Mouse (Mus musculus): ENCODE measurements around the gene Glud1. TPM values are rescaled to one million over a fixed set of nuclear protein-coding genes. Genes with fewer than 3 reads are reported as not detected.

Gene Glud1
- polyA plus RNA-seq, 1 experiment from 2014 or later: 89.4 TPM

- no peak overlapping the region for H3K27ac ChIP-seq (ENCODE audit: low read depth, low read length)
- H3K36me3 ChIP-seq (ENCODE audit: control insufficient read depth, insufficient read depth, low read length): no peaks in the 10 kb centered on the region
- DNase-seq (ENCODE audit: low spot score) (no peak), ATAC-seq (replicated peaks; ENCODE audit: low FRiP score) (no peak)
- H3K4me1 ChIP-seq (replicated peaks; ENCODE audit: control insufficient read depth, insufficient read depth, low read length): no peaks in the 10 kb centered on the region
- no peak overlapping the region for H3K4me2 ChIP-seq (ENCODE audit: low read depth, low read length, severe bottlenecking)
- 99% methylated on average over 3 of the region's 3 CpGs for WGBS
- no peak overlapping the region for H3K4me3 ChIP-seq (ENCODE audit: low read depth, low read length)
- H3K27me3 ChIP-seq (ENCODE audit: control insufficient read depth, insufficient read depth, low read length): no peaks in the 10 kb centered on the region
- H3K9me3 ChIP-seq (ENCODE audit: control insufficient read depth, low read length): no peaks in the 10 kb centered on the region
- H3K9ac ChIP-seq (ENCODE audit: low read length): no peak overlapping the region
These were observed 21.1 kb upstream of the Glud1 start for GRCm38 (mm10) chr14:34289259-34290015.

DNA sequence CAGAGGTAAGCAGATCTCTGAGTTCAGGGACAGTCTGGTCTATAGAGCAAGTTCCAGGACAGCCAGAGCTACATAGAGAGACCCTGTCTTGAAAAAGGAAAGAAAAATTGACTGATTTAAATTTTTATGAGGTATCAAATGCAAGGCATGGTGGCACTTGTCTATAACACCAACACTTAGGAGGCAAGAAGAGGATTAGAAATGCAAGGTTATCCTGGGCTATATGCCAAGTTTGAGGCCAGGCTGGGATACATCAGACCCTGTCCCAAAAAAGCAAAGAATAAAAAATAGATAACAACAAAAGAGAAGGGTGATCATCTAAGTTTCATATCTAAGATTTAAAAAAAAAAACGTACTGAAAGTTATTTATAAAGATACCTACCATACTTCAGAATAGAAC, 20.3 kb upstream of the Glud1 start:
- DNase-seq (ENCODE audit: low spot score): no peak
- 52% methylated on average over 1 of the region's 1 CpGs for WGBS

GRCm38 (mm10) chr14:34293641-34294040, 16.9 kb upstream of the Glud1 start:
- ATAC-seq (replicated peaks; ENCODE audit: low FRiP score) (no peak), DNase-seq (ENCODE audit: low spot score) (no peak)
- H3K36me3 ChIP-seq (ENCODE audit: control insufficient read depth, insufficient read depth, low read length): no peaks in the 10 kb centered on the region
- no peaks in the 10 kb centered on the region for H3K4me1 ChIP-seq (replicated peaks; ENCODE audit: control insufficient read depth, insufficient read depth, low read length)
- H3K27ac ChIP-seq (ENCODE audit: low read depth, low read length): no peak overlapping the region
- H3K4me3 ChIP-seq (ENCODE audit: low read depth, low read length): no peak overlapping the region
- no peaks in the 10 kb centered on the region for H3K27me3 ChIP-seq (ENCODE audit: control insufficient read depth, insufficient read depth, low read length)
- no peaks in the 10 kb centered on the region for H3K9me3 ChIP-seq (ENCODE audit: control insufficient read depth, low read length)
- H3K4me2 ChIP-seq (ENCODE audit: low read depth, low read length, severe bottlenecking): no peak overlapping the region
- 90% methylated on average over 3 of the region's 3 CpGs for WGBS
- H3K9ac ChIP-seq (ENCODE audit: low read length): no peak overlapping the region

More for the DNA sequence above, 20.3 kb upstream of the Glud1 start:
- H3K4me1 ChIP-seq (replicated peaks; ENCODE audit: control insufficient read depth, insufficient read depth, low read length): no peaks in the 10 kb centered on the region
- H3K9me3 ChIP-seq (ENCODE audit: control insufficient read depth, low read length): no peaks in the 10 kb centered on the region
- no peak overlapping the region for H3K27ac ChIP-seq (ENCODE audit: low read depth, low read length)
- no peaks in the 10 kb centered on the region for H3K27me3 ChIP-seq (ENCODE audit: control insufficient read depth, insufficient read depth, low read length)
- no peak overlapping the region for H3K9ac ChIP-seq (ENCODE audit: low read length)
- H3K4me3 ChIP-seq (ENCODE audit: low read depth, low read length): no peak overlapping the region
- no peak overlapping the region for H3K4me2 ChIP-seq (ENCODE audit: low read depth, low read length, severe bottlenecking)
- ATAC-seq (replicated peaks; ENCODE audit: low FRiP score): no peak
- no peaks in the 10 kb centered on the region for H3K36me3 ChIP-seq (ENCODE audit: control insufficient read depth, insufficient read depth, low read length)

DNA sequence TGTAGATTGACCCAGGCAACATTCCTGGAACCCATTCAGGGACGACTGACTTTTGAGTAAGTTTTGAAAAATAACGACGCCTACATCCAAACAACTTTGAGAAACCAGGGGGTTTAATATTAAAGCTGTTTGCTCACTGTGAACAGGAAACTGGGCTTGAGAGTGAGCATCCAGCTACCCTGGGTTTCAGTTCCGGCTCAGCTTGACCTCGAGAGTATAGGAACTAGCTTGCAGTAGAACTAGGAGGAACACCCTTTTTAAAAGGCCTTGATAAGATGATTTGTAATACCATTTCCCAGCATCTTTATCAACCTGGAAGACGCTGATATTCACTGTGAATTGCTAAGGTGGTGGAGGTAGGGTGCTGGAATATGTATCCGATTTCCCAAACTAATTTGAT, 14.2 kb upstream of the Glud1 start:
- no peaks in the 10 kb centered on the region for H3K36me3 ChIP-seq (ENCODE audit: control insufficient read depth, insufficient read depth, low read length)
- H3K4me1 ChIP-seq (replicated peaks; ENCODE audit: control insufficient read depth, insufficient read depth, low read length): no peaks in the 10 kb centered on the region
- H3K27me3 ChIP-seq (ENCODE audit: control insufficient read depth, insufficient read depth, low read length): no peaks in the 10 kb centered on the region
- no peak overlapping the region for H3K9ac ChIP-seq (ENCODE audit: low read length)
- ATAC-seq (replicated peaks; ENCODE audit: low FRiP score) (no peak), DNase-seq (ENCODE audit: low spot score) (no peak)
- WGBS: 86% methylated on average over 7 of the region's 7 CpGs
- no peak overlapping the region for H3K27ac ChIP-seq (ENCODE audit: low read depth, low read length)
- H3K4me3 ChIP-seq (ENCODE audit: low read depth, low read length): no peak overlapping the region
- H3K4me2 ChIP-seq (ENCODE audit: low read depth, low read length, severe bottlenecking): no peak overlapping the region
- H3K9me3 ChIP-seq (ENCODE audit: control insufficient read depth, low read length): no peaks in the 10 kb centered on the region

DNA sequence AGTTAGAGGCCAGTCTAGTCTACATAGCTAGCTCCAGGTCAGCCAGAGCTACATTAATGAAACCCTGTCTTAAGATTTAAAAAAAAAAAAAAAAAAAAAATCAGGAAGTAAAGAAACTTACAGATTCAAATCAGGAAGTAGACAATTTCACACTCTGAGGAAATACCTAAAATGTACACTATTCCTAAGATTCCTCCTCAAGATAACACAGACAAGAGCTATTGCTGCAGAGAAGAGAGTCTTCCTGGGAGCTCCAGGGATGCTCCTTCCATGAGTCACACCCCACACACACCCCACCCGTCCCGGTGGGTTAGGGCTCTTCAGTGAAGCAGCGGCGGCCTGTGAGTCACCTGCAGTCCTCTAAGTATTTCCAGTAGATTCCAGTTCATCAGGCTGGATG, 13.5 kb upstream of the Glud1 start:
- H3K27me3 ChIP-seq (ENCODE audit: control insufficient read depth, insufficient read depth, low read length): no peaks in the 10 kb centered on the region
- no peak overlapping the region for H3K9ac ChIP-seq (ENCODE audit: low read length)
- WGBS: 80% methylated on average over 4 of the region's 4 CpGs
- H3K36me3 ChIP-seq (ENCODE audit: control insufficient read depth, insufficient read depth, low read length): no peaks in the 10 kb centered on the region
- no peaks in the 10 kb centered on the region for H3K9me3 ChIP-seq (ENCODE audit: control insufficient read depth, low read length)
- H3K4me3 ChIP-seq (ENCODE audit: low read depth, low read length): no peak overlapping the region
- no peak for ATAC-seq (replicated peaks; ENCODE audit: low FRiP score)
- H3K4me1 ChIP-seq (replicated peaks; ENCODE audit: control insufficient read depth, insufficient read depth, low read length): no peaks in the 10 kb centered on the region
- H3K27ac ChIP-seq (ENCODE audit: low read depth, low read length): no peak overlapping the region
- H3K4me2 ChIP-seq (ENCODE audit: low read depth, low read length, severe bottlenecking): no peak overlapping the region
- no peak for DNase-seq (ENCODE audit: low spot score)

DNA sequence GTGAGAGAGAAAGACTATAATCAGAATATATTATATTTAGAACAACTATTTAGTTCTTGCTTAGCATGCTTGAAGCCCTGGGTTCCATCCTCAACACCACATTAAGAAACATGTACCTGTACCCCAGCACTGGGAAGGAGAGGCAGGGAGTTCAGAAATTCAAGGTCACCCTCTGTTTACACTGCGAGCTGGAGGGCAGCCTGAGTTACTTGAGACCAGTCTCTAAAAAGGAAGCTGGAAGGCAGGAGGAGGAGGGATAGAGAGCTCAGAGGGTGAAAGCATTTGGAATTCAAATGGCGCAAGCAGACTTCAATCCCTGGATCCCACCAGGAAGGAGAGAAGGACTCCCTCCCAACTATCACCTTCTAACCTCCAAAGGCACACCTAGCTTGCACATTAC, 12.9 kb upstream of the Glud1 start:
- no peak overlapping the region for H3K27ac ChIP-seq (ENCODE audit: low read depth, low read length)
- no peaks in the 10 kb centered on the region for H3K4me1 ChIP-seq (replicated peaks; ENCODE audit: control insufficient read depth, insufficient read depth, low read length)
- H3K9me3 ChIP-seq (ENCODE audit: control insufficient read depth, low read length): no peaks in the 10 kb centered on the region
- H3K27me3 ChIP-seq (ENCODE audit: control insufficient read depth, insufficient read depth, low read length): no peaks in the 10 kb centered on the region
- H3K36me3 ChIP-seq (ENCODE audit: control insufficient read depth, insufficient read depth, low read length): no peaks in the 10 kb centered on the region
- no peak for DNase-seq (ENCODE audit: low spot score)
- no peak overlapping the region for H3K4me3 ChIP-seq (ENCODE audit: low read depth, low read length)
- 56% methylated on average over 2 of the region's 2 CpGs for WGBS
- H3K4me2 ChIP-seq (ENCODE audit: low read depth, low read length, severe bottlenecking): no peak overlapping the region
- no peak overlapping the region for H3K9ac ChIP-seq (ENCODE audit: low read length)
- ATAC-seq (replicated peaks; ENCODE audit: low FRiP score): no peak

DNA sequence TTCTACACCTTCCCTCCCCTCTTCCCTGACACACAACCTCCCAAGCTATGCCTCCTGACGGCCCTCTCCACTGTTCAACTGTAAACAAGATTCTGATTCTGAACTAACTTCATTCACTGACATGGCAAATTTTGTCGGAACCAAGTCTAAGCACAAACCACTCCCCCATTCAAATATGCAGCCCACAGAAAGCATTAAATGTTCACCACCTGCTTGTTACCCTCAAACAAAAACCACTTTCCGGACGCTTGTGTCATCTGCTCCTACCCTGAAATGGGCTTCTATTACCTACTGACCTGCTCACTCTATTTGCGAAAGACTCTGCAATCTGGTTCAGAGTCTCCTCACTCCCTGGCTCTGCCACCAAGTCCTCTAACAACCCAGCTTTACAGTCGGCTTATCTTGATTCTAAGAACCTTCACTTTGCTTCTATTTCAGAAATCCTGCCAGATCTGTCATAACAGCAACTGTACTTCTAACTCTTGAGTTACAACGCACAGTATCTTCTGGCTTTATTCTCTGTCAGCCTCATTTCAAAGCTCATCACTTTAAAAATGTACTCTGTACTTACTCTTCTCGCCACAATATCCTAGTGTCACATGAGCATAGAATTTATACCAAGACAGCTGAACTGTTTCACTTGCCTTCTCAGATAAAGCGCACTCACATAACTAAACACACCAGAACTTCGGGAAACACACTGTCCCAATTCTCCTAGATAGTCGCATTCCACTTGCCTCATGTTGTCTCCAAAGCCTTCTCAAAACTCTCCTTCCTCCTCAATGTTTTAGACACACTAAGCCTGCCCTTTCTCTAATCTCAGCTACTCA, 11.4 kb upstream of the Glud1 start:
- no peaks in the 10 kb centered on the region for H3K36me3 ChIP-seq (ENCODE audit: control insufficient read depth, insufficient read depth, low read length)
- H3K9me3 ChIP-seq (ENCODE audit: control insufficient read depth, low read length): no peaks in the 10 kb centered on the region
- H3K4me3 ChIP-seq (ENCODE audit: low read depth, low read length): no peak overlapping the region
- ATAC-seq (replicated peaks; ENCODE audit: low FRiP score) (no peak), DNase-seq (ENCODE audit: low spot score) (no peak)
- H3K27ac ChIP-seq (ENCODE audit: low read depth, low read length): no peak overlapping the region
- no peaks in the 10 kb centered on the region for H3K4me1 ChIP-seq (replicated peaks; ENCODE audit: control insufficient read depth, insufficient read depth, low read length)
- no peak overlapping the region for H3K4me2 ChIP-seq (ENCODE audit: low read depth, low read length, severe bottlenecking)
- no peak overlapping the region for H3K9ac ChIP-seq (ENCODE audit: low read length)
- H3K27me3 ChIP-seq (ENCODE audit: control insufficient read depth, insufficient read depth, low read length): no peaks in the 10 kb centered on the region
- WGBS: 84% methylated on average over 11 of the region's 11 CpGs

DNA sequence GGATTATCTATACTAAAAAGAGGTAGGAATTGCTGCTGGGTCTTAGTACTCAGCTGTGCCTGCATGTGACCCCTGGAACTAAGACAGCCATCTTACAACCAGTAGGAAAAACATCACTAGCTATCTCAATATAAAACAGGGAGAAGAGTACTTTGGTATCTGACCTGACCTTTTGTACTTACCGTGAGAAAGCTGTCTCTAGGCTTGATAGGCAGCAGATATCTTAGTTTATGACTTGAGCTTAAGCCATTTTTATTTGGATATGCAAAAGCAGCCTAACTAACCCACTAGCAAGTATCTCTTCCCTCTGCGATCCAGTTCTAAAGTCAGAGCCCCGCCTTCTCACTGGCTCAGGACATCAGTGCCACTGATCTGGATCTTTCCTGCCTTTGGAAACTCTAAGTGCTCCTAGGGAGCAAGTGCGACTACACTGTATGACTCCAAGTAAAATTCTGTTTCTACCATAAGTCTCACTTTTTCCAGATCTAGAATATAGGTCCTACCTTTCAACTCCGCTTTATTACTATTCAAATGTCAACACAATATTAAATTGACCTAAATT, 7.8 kb upstream of the Glud1 start:
- Histone ChIP-seq H3K4me3 (ENCODE audit: low read depth, low read length) (no peak overlapping the region), H3K9ac (ENCODE audit: low read length) (no peak overlapping the region), H3K36me3 (ENCODE audit: control insufficient read depth, insufficient read depth, low read length) (no peaks in the 10 kb centered on the region), H3K9me3 (ENCODE audit: control insufficient read depth, low read length) (no peaks in the 10 kb centered on the region), H3K4me1 (replicated peaks; ENCODE audit: control insufficient read depth, insufficient read depth, low read length) (no peaks in the 10 kb centered on the region), H3K27ac (ENCODE audit: low read depth, low read length) (no peak overlapping the region), H3K4me2 (ENCODE audit: low read depth, low read length, severe bottlenecking) (no peak overlapping the region), H3K27me3 (ENCODE audit: control insufficient read depth, insufficient read depth, low read length) (no peaks in the 10 kb centered on the region)
- no peak for DNase-seq (ENCODE audit: low spot score)
- WGBS: 88% methylated on average over 5 of the region's 5 CpGs
- no peak for ATAC-seq (replicated peaks; ENCODE audit: low FRiP score)

All from forebrain, embryonic 11.5 days (tissue).